Mouse (Mus musculus): ENCODE data around the gene Aspdh. TPM values are rescaled to one million over a fixed set of nuclear protein-coding genes. Genes with fewer than 3 reads are reported as not detected.
A peak's percentile ranks its signal among the peaks of the same experiment; 100 is the strongest.

Gene Aspdh
- polyA plus RNA-seq, 1 experiment from 2014 or later: 3.4 TPM

- H3K9ac ChIP-seq (replicated peaks): no peak overlapping the region
- no peak overlapping the region for H3K4me2 ChIP-seq (replicated peaks)
- no peak overlapping the region for H3K27ac ChIP-seq (replicated peaks)
- H3K9me3 ChIP-seq: no peaks in the 10 kb centered on the region
- 88% methylated on average over 1 of the region's 1 CpGs for WGBS
- peaks cover 33% of the 10 kb centered on the region for H3K27me3 ChIP-seq
- no peaks in the 10 kb centered on the region for H3K4me1 ChIP-seq
- no peak for ATAC-seq (ENCODE audit: low FRiP score, low read depth)
- H3K36me3 ChIP-seq: peaks cover 7% of the 10 kb centered on the region
- no peak overlapping the region for H3K4me3 ChIP-seq
Observed at GRCm38 (mm10) chr7:44484109-44484508, 18.9 kb downstream of the Aspdh start.

- WGBS: 28% methylated on average over 5 of the region's 5 CpGs
- H3K36me3 ChIP-seq: peaks cover 14% of the 10 kb centered on the region
- no peak overlapping the region for H3K4me3 ChIP-seq
- no peak overlapping the region for H3K9ac ChIP-seq (replicated peaks)
- H3K9me3 ChIP-seq: no peaks in the 10 kb centered on the region
- no peaks in the 10 kb centered on the region for H3K4me1 ChIP-seq
- ATAC-seq (ENCODE audit: low FRiP score, low read depth): peak; percentile 79
- H3K27me3 ChIP-seq: peaks cover 24% of the 10 kb centered on the region
- no peak overlapping the region for H3K27ac ChIP-seq (replicated peaks)
- H3K4me2 ChIP-seq (replicated peaks): no peak overlapping the region
Observed at GRCm38 (mm10) chr7:44484841-44485571, 19.8 kb downstream of the Aspdh start.

GRCm38 (mm10) chr7:44485572-44486195, 20.5 kb downstream of the Aspdh start:
- Histone ChIP-seq H3K9me3 (no peaks in the 10 kb centered on the region), H3K4me3 (no peak overlapping the region), H3K27me3 (peaks cover 18% of the 10 kb centered on the region), H3K36me3 (peaks cover 20% of the 10 kb centered on the region), H3K4me2 (replicated peaks) (no peak overlapping the region), H3K27ac (replicated peaks) (no peak overlapping the region), H3K9ac (replicated peaks) (no peak overlapping the region), H3K4me1 (no peaks in the 10 kb centered on the region)
- ATAC-seq (ENCODE audit: low FRiP score, low read depth): no peak
- WGBS: 79% methylated on average over 7 of the region's 7 CpGs

- H3K27ac ChIP-seq (replicated peaks): no peak overlapping the region; the same call in 1 of the 2 replicates
Observed at GRCm38 (mm10) chr7:44486927-44487575, 21.9 kb downstream of the Aspdh start.

GRCm38 (mm10) chr7:44487936-44488335, 22.7 kb downstream of the Aspdh start:
- Histone ChIP-seq H3K36me3 (peaks cover 43% of the 10 kb centered on the region), H3K9ac (replicated peaks) (no peak overlapping the region), H3K4me3 (no peak overlapping the region), H3K9me3 (no peaks in the 10 kb centered on the region), H3K4me2 (replicated peaks) (no peak overlapping the region), H3K27ac (replicated peaks) (no peak overlapping the region), H3K27me3 (no peaks in the 10 kb centered on the region; the same call in 1 of the 2 replicates), H3K4me1 (no peaks in the 10 kb centered on the region)
- no peak for ATAC-seq (ENCODE audit: low FRiP score, low read depth)
- 92% methylated on average over 7 of the region's 7 CpGs for WGBS

More at GRCm38 (mm10) chr7:44486927-44487575, 21.9 kb downstream of the Aspdh start:
- 65% methylated on average over 13 of the region's 13 CpGs for WGBS
- no peak for ATAC-seq (ENCODE audit: low FRiP score, low read depth)
- Histone ChIP-seq H3K27me3 (peaks cover 8% of the 10 kb centered on the region), H3K36me3 (peaks cover 34% of the 10 kb centered on the region), H3K4me2 (replicated peaks) (no peak overlapping the region), H3K9ac (replicated peaks) (no peak overlapping the region), H3K4me1 (no peaks in the 10 kb centered on the region), H3K4me3 (no peak overlapping the region), H3K9me3 (no peaks in the 10 kb centered on the region)

GRCm38 (mm10) chr7:44488545-44488944, 23.4 kb downstream of the Aspdh start:
- H3K9me3 ChIP-seq: no peaks in the 10 kb centered on the region
- no peak overlapping the region for H3K9ac ChIP-seq (replicated peaks)
- ATAC-seq (ENCODE audit: low FRiP score, low read depth): no peak
- H3K4me1 ChIP-seq: no peaks in the 10 kb centered on the region
- peaks cover 48% of the 10 kb centered on the region for H3K36me3 ChIP-seq
- H3K4me3 ChIP-seq: no peak overlapping the region
- 91% methylated on average over 8 of the region's 8 CpGs for WGBS
- H3K4me2 ChIP-seq (replicated peaks): no peak overlapping the region
- no peak overlapping the region for H3K27ac ChIP-seq (replicated peaks)
- H3K27me3 ChIP-seq: no peaks in the 10 kb centered on the region

GRCm38 (mm10) chr7:44490281-44490680, 25.1 kb downstream of the Aspdh start:
- ATAC-seq (ENCODE audit: low FRiP score, low read depth): no peak
- Histone ChIP-seq H3K4me3 (no peak overlapping the region), H3K4me1 (peaks cover 12% of the 10 kb centered on the region), H3K9ac (replicated peaks) (0 out of 2 replicates have a peak overlapping the region, but pooled peaks have one; percentile 8), H3K27me3 (no peaks in the 10 kb centered on the region), H3K9me3 (no peaks in the 10 kb centered on the region), H3K36me3 (peaks cover 53% of the 10 kb centered on the region), H3K27ac (replicated peaks) (no peak overlapping the region), H3K4me2 (replicated peaks) (no peak overlapping the region)
- WGBS: 96% methylated on average over 4 of the region's 4 CpGs

- Histone ChIP-seq H3K36me3 (peaks cover 53% of the 10 kb centered on the region), H3K9me3 (no peaks in the 10 kb centered on the region), H3K27me3 (no peaks in the 10 kb centered on the region), H3K27ac (replicated peaks) (no peak overlapping the region), H3K9ac (replicated peaks) (no peak overlapping the region), H3K4me1 (peaks cover 18% of the 10 kb centered on the region), H3K4me2 (replicated peaks) (no peak overlapping the region), H3K4me3 (no peak overlapping the region)
- 96% methylated on average over 5 of the region's 5 CpGs for WGBS
- no peak for ATAC-seq (ENCODE audit: low FRiP score, low read depth)
Observed at GRCm38 (mm10) chr7:44491391-44491790, 26.2 kb downstream of the Aspdh start.

GRCm38 (mm10) chr7:44492166-44492826, 27.1 kb downstream of the Aspdh start:
- H3K27ac ChIP-seq (replicated peaks): no peak overlapping the region
- ATAC-seq (ENCODE audit: low FRiP score, low read depth): no peak
- H3K4me1 ChIP-seq: peaks cover 20% of the 10 kb centered on the region
- 96% methylated on average over 21 of the region's 21 CpGs for WGBS
- peaks cover 53% of the 10 kb centered on the region for H3K36me3 ChIP-seq
- no peak overlapping the region for H3K4me2 ChIP-seq (replicated peaks)
- no peaks in the 10 kb centered on the region for H3K27me3 ChIP-seq
- no peaks in the 10 kb centered on the region for H3K9me3 ChIP-seq
- H3K9ac ChIP-seq (replicated peaks): no peak overlapping the region; the same call in 1 of the 2 replicates
- no peak overlapping the region for H3K4me3 ChIP-seq

- ATAC-seq (ENCODE audit: low FRiP score, low read depth): no peak
- H3K36me3 ChIP-seq: peaks cover 42% of the 10 kb centered on the region
- H3K27ac ChIP-seq (replicated peaks): no peak overlapping the region
- H3K9ac ChIP-seq (replicated peaks): no peak overlapping the region
- peaks cover 24% of the 10 kb centered on the region for H3K4me1 ChIP-seq
- no peak overlapping the region; the same call in 1 of the 2 replicates for H3K4me2 ChIP-seq (replicated peaks)
- 93% methylated on average over 12 of the region's 12 CpGs for WGBS
- H3K4me3 ChIP-seq: peak overlapping the region; percentile 9; the same call in 1 of the 2 replicates
- peaks cover 16% of the 10 kb centered on the region for H3K27me3 ChIP-seq
- no peaks in the 10 kb centered on the region for H3K9me3 ChIP-seq
Observed at GRCm38 (mm10) chr7:44494681-44495080, 29.5 kb downstream of the Aspdh start.

- WGBS: 92% methylated on average over 7 of the region's 7 CpGs
- no peak for ATAC-seq (ENCODE audit: low FRiP score, low read depth)
- no peaks in the 10 kb centered on the region for H3K9me3 ChIP-seq
- peaks cover 20% of the 10 kb centered on the region for H3K27me3 ChIP-seq
- peak overlapping the region; percentile 88; the same call in 1 of the 2 replicates for H3K9ac ChIP-seq (replicated peaks)
- H3K4me1 ChIP-seq: peaks cover 24% of the 10 kb centered on the region
- peak overlapping the region; percentile 83 for H3K4me2 ChIP-seq (replicated peaks)
- H3K36me3 ChIP-seq: peaks cover 38% of the 10 kb centered on the region
- peak overlapping the region; percentile 80; the same call in 1 of the 2 replicates for H3K4me3 ChIP-seq
- no peak overlapping the region for H3K27ac ChIP-seq (replicated peaks)
Observed at GRCm38 (mm10) chr7:44495086-44495485, 29.9 kb downstream of the Aspdh start.

Data from midbrain, embryonic 12.5 days (tissue).